Mouse (Mus musculus) midbrain, embryonic 13.5 days (tissue): ENCODE data around the gene Tcp11. TPM values are rescaled to one million over a fixed set of nuclear protein-coding genes. Genes with fewer than 3 reads are reported as not detected.

Experiments used
- ATAC-seq: fragments of 200-750 bp; cut with Nextera tagmentation; 2 replicates; pipeline ENCODE4 v1.8.0; 2017; ENCODE audit warnings: mild to moderate bottlenecking, moderate TSS enrichment, moderate library complexity
- H3K27ac ChIP-seq: fragments of 300-500 bp; sonication (generic); 2 replicates; pipeline ENCODE4 v1.5.1; 2015; ENCODE audit warnings: inconsistent platforms, mild to moderate bottlenecking, moderate library complexity
- H3K27me3 ChIP-seq: fragments of 300-500 bp; sonication (generic); 2 replicates; pipeline ENCODE4 v1.6.1; 2015; ENCODE audit warnings: mild to moderate bottlenecking, inconsistent platforms
- H3K36me3 ChIP-seq: fragments of 300-500 bp; sonication (generic); 2 replicates; pipeline ENCODE4 v1.6.1; 2015; ENCODE audit warnings: mild to moderate bottlenecking, inconsistent platforms
- H3K4me1 ChIP-seq: fragments of 300-500 bp; sonication (generic); replicated peaks from 2 replicates; pipeline ENCODE4 v1.6.1; 2015; ENCODE audit warnings: inconsistent platforms
- H3K4me2 ChIP-seq: fragments of 300-500 bp; sonication (generic); replicated peaks from 2 replicates; pipeline ENCODE4 v1.6.1; 2015; ENCODE audit warnings: moderate library complexity, mild to moderate bottlenecking, inconsistent platforms
- H3K4me3 ChIP-seq: fragments of 300-500 bp; sonication (generic); replicated peaks from 2 replicates; pipeline ENCODE4 v1.5.1; 2015; ENCODE audit warnings: mild to moderate bottlenecking, inconsistent platforms
- H3K9ac ChIP-seq: fragments of 300-500 bp; sonication (generic); replicated peaks from 2 replicates; pipeline ENCODE4 v1.6.1; 2015; ENCODE audit warnings: mild to moderate bottlenecking, inconsistent platforms
- H3K9me3 ChIP-seq: fragments of 300-500 bp; sonication (generic); 2 replicates; pipeline ENCODE4 v1.6.1; 2016; ENCODE audit warnings: mild to moderate bottlenecking, inconsistent platforms
- WGBS: fragments of 180-500 bp; shearing (Covaris S2); methylation state at CpG from one replicate; pipeline ENCODE4 v1.1.7; 2015; 5-methylcytosine and 5-hydroxymethylcytosine counted together
- polyA plus RNA-seq: library from polyadenylated mRNA; unstranded; fragments of >200 nt; fragmentation: Nextera tagmentation; extraction: Ambion mirVana; gene quantifications from 2 replicates; pipeline ENCODE4 v1.2.1, GENCODE M21; 2015

Tcp11 gene
- polyA plus RNA-seq, 1 experiment from 2014 or later, result 2.0 TPM

- Histone ChIP-seq H3K9me3 (no peaks in the 10 kb centered on the region), H3K4me2 (no peak overlapping the region), H3K36me3 (no peaks in the 10 kb centered on the region), H3K27ac (peak overlapping the region; percentile 63), H3K9ac (no peak overlapping the region), H3K4me1 (peaks cover 16% of the 10 kb centered on the region), H3K4me3 (no peak overlapping the region), H3K27me3 (no peaks in the 10 kb centered on the region)
- 8% methylated on average over 10 of the region's 10 CpGs for WGBS
- peak; percentile 65 for ATAC-seq
Observed at GRCm38 (mm10) chr17:28101902-28102319, 21.5 kb upstream of the Tcp11 start.

- no peak overlapping the region for H3K4me3 ChIP-seq
- H3K27ac ChIP-seq, result peak overlapping the region; percentile 63
- H3K9ac ChIP-seq, result no peak overlapping the region
- H3K27me3 ChIP-seq, result no peaks in the 10 kb centered on the region
- H3K4me2 ChIP-seq, result no peak overlapping the region
- WGBS, result 24% methylated on average over 12 of the region's 12 CpGs
- H3K4me1 ChIP-seq, result peaks cover 15% of the 10 kb centered on the region
- no peaks in the 10 kb centered on the region for H3K36me3 ChIP-seq
- H3K9me3 ChIP-seq, result no peaks in the 10 kb centered on the region
- no peak for ATAC-seq
Observed at GRCm38 (mm10) chr17:28101284-28101887, 20.9 kb upstream of the Tcp11 start.

GRCm38 (mm10) chr17:28100669-28101068 is 20.2 kb upstream of the Tcp11 start:
- WGBS, result 96% methylated on average over 1 of the region's 1 CpGs
- no peak for ATAC-seq
- H3K27me3 ChIP-seq, result no peaks in the 10 kb centered on the region
- peaks cover 15% of the 10 kb centered on the region for H3K4me1 ChIP-seq
- H3K9ac ChIP-seq, result no peak overlapping the region
- no peak overlapping the region for H3K4me3 ChIP-seq
- H3K27ac ChIP-seq, result peak overlapping the region; percentile 63
- H3K36me3 ChIP-seq, result no peaks in the 10 kb centered on the region
- H3K4me2 ChIP-seq, result no peak overlapping the region
- no peaks in the 10 kb centered on the region for H3K9me3 ChIP-seq

GRCm38 (mm10) chr17:28099086-28099485 is 18.6 kb upstream of the Tcp11 start:
- Histone ChIP-seq H3K27ac (no peak overlapping the region), H3K4me3 (no peak overlapping the region), H3K4me2 (no peak overlapping the region), H3K9ac (no peak overlapping the region), H3K4me1 (peaks cover 15% of the 10 kb centered on the region), H3K27me3 (no peaks in the 10 kb centered on the region), H3K9me3 (no peaks in the 10 kb centered on the region), H3K36me3 (no peaks in the 10 kb centered on the region)
- ATAC-seq, result no peak
- WGBS, result 70% methylated on average over 3 of the region's 3 CpGs

GRCm38 (mm10) chr17:28097308-28097707 is 16.9 kb upstream of the Tcp11 start:
- Histone ChIP-seq H3K27ac (no peak overlapping the region), H3K36me3 (no peaks in the 10 kb centered on the region), H3K4me1 (peaks cover 14% of the 10 kb centered on the region), H3K4me2 (no peak overlapping the region), H3K4me3 (no peak overlapping the region), H3K9ac (no peak overlapping the region), H3K27me3 (no peaks in the 10 kb centered on the region), H3K9me3 (peaks cover 1% of the 10 kb centered on the region; the same call in 1 of the 2 replicates)
- ATAC-seq, result no peak
- 94% methylated on average over 13 of the region's 13 CpGs for WGBS

- no peaks in the 10 kb centered on the region for H3K27me3 ChIP-seq
- WGBS, result 86% methylated on average over 10 of the region's 10 CpGs
- no peak overlapping the region for H3K4me2 ChIP-seq
- H3K4me1 ChIP-seq, result peaks cover 5% of the 10 kb centered on the region
- no peaks in the 10 kb centered on the region for H3K36me3 ChIP-seq
- no peak for ATAC-seq
- H3K9me3 ChIP-seq, result peaks cover 2% of the 10 kb centered on the region; the same call in 1 of the 2 replicates
- no peak overlapping the region for H3K27ac ChIP-seq
- no peak overlapping the region for H3K4me3 ChIP-seq
- H3K9ac ChIP-seq, result no peak overlapping the region
Observed at GRCm38 (mm10) chr17:28096418-28096817, 16.0 kb upstream of the Tcp11 start.

- H3K27me3 ChIP-seq, result no peaks in the 10 kb centered on the region
- no peak overlapping the region for H3K4me2 ChIP-seq
- WGBS, result 70% methylated on average over 3 of the region's 3 CpGs
- ATAC-seq, result no peak
- H3K36me3 ChIP-seq, result no peaks in the 10 kb centered on the region
- no peak overlapping the region for H3K9ac ChIP-seq
- H3K4me1 ChIP-seq, result no peaks in the 10 kb centered on the region
- no peak overlapping the region for H3K27ac ChIP-seq
- peaks cover 2% of the 10 kb centered on the region; the same call in 1 of the 2 replicates for H3K9me3 ChIP-seq
- no peak overlapping the region for H3K4me3 ChIP-seq
Observed at GRCm38 (mm10) chr17:28093837-28094236, 13.4 kb upstream of the Tcp11 start.

GRCm38 (mm10) chr17:28092297-28092696 is 11.9 kb upstream of the Tcp11 start:
- Histone ChIP-seq H3K9me3 (peaks cover 2% of the 10 kb centered on the region; the same call in 1 of the 2 replicates), H3K27ac (no peak overlapping the region), H3K9ac (no peak overlapping the region), H3K27me3 (no peaks in the 10 kb centered on the region), H3K4me1 (peaks cover 7% of the 10 kb centered on the region), H3K4me3 (no peak overlapping the region), H3K4me2 (no peak overlapping the region), H3K36me3 (no peaks in the 10 kb centered on the region)
- no peak for ATAC-seq
- 94% methylated on average over 2 of the region's 2 CpGs for WGBS

GRCm38 (mm10) chr17:28088718-28089117 is 8.3 kb upstream of the Tcp11 start:
- Histone ChIP-seq H3K4me3 (no peak overlapping the region), H3K4me2 (no peak overlapping the region), H3K36me3 (no peaks in the 10 kb centered on the region), H3K27me3 (no peaks in the 10 kb centered on the region; the same call in 1 of the 2 replicates), H3K27ac (no peak overlapping the region), H3K9ac (no peak overlapping the region), H3K9me3 (peaks cover 2% of the 10 kb centered on the region; the same call in 1 of the 2 replicates), H3K4me1 (peaks cover 34% of the 10 kb centered on the region)
- 92% methylated on average over 6 of the region's 6 CpGs for WGBS
- ATAC-seq, result no peak

- whole genome bisulfite sequencing, result 15% methylated on average over 5 of the region's 5 CpGs
Observed at GRCm38 (mm10) chr17:28087430-28087829, 7.0 kb upstream of the Tcp11 start.

GRCm38 (mm10) chr17:28084964-28085363 is 4.5 kb upstream of the Tcp11 start:
- peaks cover 49% of the 10 kb centered on the region for H3K4me1 ChIP-seq
- peak overlapping the region; percentile 25; the same call in 1 of the 2 replicates for H3K27ac ChIP-seq
- no peaks in the 10 kb centered on the region for H3K9me3 ChIP-seq
- WGBS, result under 1% methylated on average over 16 of the region's 16 CpGs
- no peak overlapping the region for H3K9ac ChIP-seq
- no peaks in the 10 kb centered on the region for H3K36me3 ChIP-seq
- H3K4me2 ChIP-seq, result peak overlapping the region; percentile 26; the same call in 1 of the 2 replicates
- H3K4me3 ChIP-seq, result no peak overlapping the region; the same call in 1 of the 2 replicates
- H3K27me3 ChIP-seq, result peaks cover 9% of the 10 kb centered on the region
- ATAC-seq, result peak; percentile 38

More at GRCm38 (mm10) chr17:28087430-28087829, 7.0 kb upstream of the Tcp11 start:
- Histone ChIP-seq H3K27me3 (peaks cover 6% of the 10 kb centered on the region), H3K36me3 (no peaks in the 10 kb centered on the region), H3K4me3 (no peak overlapping the region), H3K4me2 (no peak overlapping the region), H3K9me3 (peaks cover 2% of the 10 kb centered on the region; the same call in 1 of the 2 replicates), H3K4me1 (peaks cover 41% of the 10 kb centered on the region), H3K27ac (peak overlapping the region; percentile 44; the same call in 1 of the 2 replicates), H3K9ac (no peak overlapping the region)
- no peak for ATAC-seq

- 22% methylated on average over 22 of the region's 22 CpGs for WGBS
Observed at GRCm38 (mm10) chr17:28084395-28084905, 4.0 kb upstream of the Tcp11 start.

More at GRCm38 (mm10) chr17:28084395-28084905, 4.0 kb upstream of the Tcp11 start:
- Histone ChIP-seq H3K4me2 (no peak overlapping the region), H3K36me3 (no peaks in the 10 kb centered on the region), H3K27ac (peak overlapping the region; percentile 25; the same call in 1 of the 2 replicates), H3K4me1 (peaks cover 52% of the 10 kb centered on the region), H3K9me3 (no peaks in the 10 kb centered on the region), H3K9ac (peak overlapping the region; percentile 28; the same call in 1 of the 2 replicates), H3K27me3 (peaks cover 9% of the 10 kb centered on the region), H3K4me3 (no peak overlapping the region)
- ATAC-seq, result no peak
